9 mouse cellular contexts compared by ENCODE assay signal in genomic region chr15:97342945-97343344, GRCm38 (mm10).
DNase-seq lines count a peak whose midpoint lies in the region; ATAC-seq lines count a peak whose summit lies in the region.
"Had no signal": no experiment of that assay in that cellular context is flagged by ENCODE, and none has a peak within 500 bp of the region (broad histone marks: within the 10 kb centered on the region; RNA-seq: fewer than 3 reads in every experiment).

No protein-coding gene starts in this region.

- no peaks in the 10 kb centered on the region for H3K9me3 ChIP-seq in midbrain, embryonic 11.5 days (ENCODE audit: control insufficient read depth, low read length)
- peaks cover 36% of the 10 kb centered on the region for H3K9me3 ChIP-seq in midbrain, embryonic 10.5 days (replicated peaks)
- H3K9me3 ChIP-seq in kidney, embryonic 14.5 days (ENCODE audit: control insufficient read depth, low read length): 0 out of 2 replicates have a peak, but pooled peaks cover 2% of the 10 kb centered on the region
- H3K9me3 ChIP-seq in midbrain, embryonic 16.5 days (replicated peaks; ENCODE audit: control insufficient read depth, low read length, poor library complexity, severe bottlenecking): peaks cover 7% of the 10 kb centered on the region; the same call in 1 of the 2 replicates
- H3K9me3 ChIP-seq: forebrain, embryonic 15.5 days had no signal

- H3K4me1 ChIP-seq in midbrain, embryonic 11.5 days (ENCODE audit: control insufficient read depth, insufficient read depth, low read length): peaks cover 3% of the 10 kb centered on the region; the same call in 1 of the 2 replicates
- peaks cover 14% of the 10 kb centered on the region for H3K4me1 ChIP-seq in midbrain, embryonic 10.5 days
- peaks cover 8% of the 10 kb centered on the region; the same call in 1 of the 2 replicates for H3K4me1 ChIP-seq in kidney, embryonic 14.5 days (ENCODE audit: control insufficient read depth, insufficient read depth, low read length)
- H3K4me1 ChIP-seq in midbrain, embryonic 16.5 days (ENCODE audit: control insufficient read depth, insufficient read depth, low read length): peaks cover 8% of the 10 kb centered on the region

- WGBS in midbrain, embryonic 11.5 days: 92% methylated on average over 8 of the region's 8 CpGs
- 91% methylated on average over 8 of the region's 8 CpGs for WGBS in midbrain, embryonic 10.5 days
- 81% methylated on average over 8 of the region's 8 CpGs for WGBS in kidney, embryonic 14.5 days
- WGBS in midbrain, embryonic 16.5 days: 95% methylated on average over 8 of the region's 8 CpGs

- no peak overlapping the region for H3K27ac ChIP-seq in midbrain, embryonic 11.5 days (ENCODE audit: low read depth, low read length)
- H3K27ac ChIP-seq in midbrain, embryonic 10.5 days (replicated peaks): no peak overlapping the region
- no peak overlapping the region for H3K27ac ChIP-seq in kidney, embryonic 14.5 days (ENCODE audit: low read depth, low read length)
- no peak overlapping the region for H3K27ac ChIP-seq in midbrain, embryonic 16.5 days (ENCODE audit: low read length)
- H3K27ac ChIP-seq: forebrain, embryonic 15.5 days had no signal

- no peak overlapping the region for H3K4me3 ChIP-seq in midbrain, embryonic 11.5 days (ENCODE audit: low read depth, low read length)
- H3K4me3 ChIP-seq in midbrain, embryonic 10.5 days: no peak overlapping the region
- no peak overlapping the region for H3K4me3 ChIP-seq in kidney, embryonic 14.5 days (ENCODE audit: low read length)
- no peak overlapping the region for H3K4me3 ChIP-seq in midbrain, embryonic 16.5 days (ENCODE audit: low read depth, low read length)
- H3K4me3 ChIP-seq: forebrain, embryonic 15.5 days had no signal

- H3K27me3 ChIP-seq in midbrain, embryonic 11.5 days (ENCODE audit: control insufficient read depth, insufficient read depth, low read length): no peaks in the 10 kb centered on the region
- H3K27me3 ChIP-seq in midbrain, embryonic 10.5 days (ENCODE audit: low read depth, poor library complexity, severe bottlenecking): no peaks in the 10 kb centered on the region
- H3K27me3 ChIP-seq in kidney, embryonic 14.5 days (ENCODE audit: control insufficient read depth, insufficient read depth, low read length): no peaks in the 10 kb centered on the region
- no peaks in the 10 kb centered on the region for H3K27me3 ChIP-seq in midbrain, embryonic 16.5 days (ENCODE audit: control insufficient read depth, insufficient read depth, low read depth, low read length)
- H3K27me3 ChIP-seq: forebrain, embryonic 15.5 days had no signal

- DNase-seq in midbrain, embryonic 11.5 days (ENCODE audit: low spot score, missing footprints): peak; percentile 31
- DNase-seq in midbrain, embryonic 10.5 days (ENCODE audit: low spot score): no peak
- peak; percentile 11 for DNase-seq in lung, postnatal 14 days
- DNase-seq in thymus, postnatal 14 days: peak; percentile 9
- DNase-seq in embryo, embryonic 10.5 days (ENCODE audit: low spot score): no peak

- H3K4me2 ChIP-seq in midbrain, embryonic 11.5 days: no peak overlapping the region
- no peak overlapping the region for H3K4me2 ChIP-seq in kidney, embryonic 14.5 days (replicated peaks; ENCODE audit: low read depth, low read length)
- H3K4me2 ChIP-seq in midbrain, embryonic 16.5 days (ENCODE audit: low read length): no peak overlapping the region
- H3K4me2 ChIP-seq: forebrain, embryonic 15.5 days had no signal

- no peak for ATAC-seq in midbrain, embryonic 11.5 days (ENCODE audit: low FRiP score)
- ATAC-seq in erythroid progenitor cell, adult 5-6 weeks (replicated peaks; ENCODE audit: low FRiP score, poor library complexity, severe bottlenecking): peak; percentile 92
- ATAC-seq in kidney, embryonic 14.5 days (ENCODE audit: low FRiP score, low TSS enrichment): no peak
- ATAC-seq in midbrain, embryonic 16.5 days: no peak
- ATAC-seq: forebrain, embryonic 15.5 days had no signal

- H3K9ac ChIP-seq in midbrain, embryonic 11.5 days (ENCODE audit: low read length): no peak overlapping the region
- H3K9ac ChIP-seq in kidney, embryonic 14.5 days (ENCODE audit: low read depth, low read length): no peak overlapping the region
- H3K9ac ChIP-seq in midbrain, embryonic 16.5 days (ENCODE audit: low read depth, low read length): no peak overlapping the region
- H3K9ac ChIP-seq: forebrain, embryonic 15.5 days had no signal

- no peaks in the 10 kb centered on the region for H3K36me3 ChIP-seq in midbrain, embryonic 11.5 days (ENCODE audit: control insufficient read depth, insufficient read depth, low read length)
- peaks cover 4% of the 10 kb centered on the region; the same call in 1 of the 2 replicates for H3K36me3 ChIP-seq in midbrain, embryonic 10.5 days
- no peaks in the 10 kb centered on the region for H3K36me3 ChIP-seq in kidney, embryonic 14.5 days (ENCODE audit: control insufficient read depth, insufficient read depth, low read length)
- H3K36me3 ChIP-seq in midbrain, embryonic 16.5 days (ENCODE audit: control insufficient read depth, insufficient read depth, low read length): no peaks in the 10 kb centered on the region
- H3K36me3 ChIP-seq: forebrain, embryonic 15.5 days had no signal

Comparison
In these comparisons a context has a peak if more than half of its experiments do, and no peak if none do; other contexts are left out.
1. DNase-seq: peak in midbrain, embryonic 11.5 days (single experiment), lung, postnatal 14 days (single experiment) and thymus, postnatal 14 days (single experiment); none in midbrain, embryonic 10.5 days (single experiment) and embryo, embryonic 10.5 days (single experiment).